Mouse (Mus musculus) liver, embryonic 14.5 days (tissue): ENCODE results near the gene Klhdc2.

ENCODE experiments used
- CTCF ChIP-seq: IDR thresholded peaks from 2 replicates; pipeline ENCODE4 v1.5.1; 2016; ENCODE audit warnings: antibody characterized with exemption, low read depth, control low read depth
- EP300 ChIP-seq: IDR thresholded peaks from 2 replicates; pipeline ENCODE4 v1.6.1; 2016; ENCODE audit warnings: antibody characterized with exemption, low read depth

- TF ChIP-seq CTCF: no peak
- no peak for TF ChIP-seq EP300
Observed at GRCm38 (mm10) chr12:69304051-69304450, 7.6 kb downstream of the Klhdc2 start.
